Mouse (Mus musculus) gastrocnemius, postnatal 4 days (tissue): ENCODE measurements around the gene Gm6993. TPM values are rescaled to one million over a fixed set of nuclear protein-coding genes. Genes with fewer than 3 reads are reported as not detected.
A peak's percentile ranks its signal among the peaks of the same experiment; 100 is the strongest.

Experiments used
- DNase-seq, 2 experiments: peaks; one replicate each; pipeline ENCODE4 v3.0.0; 2021 to 2022; ENCODE audit warnings: low spot score in 2 of 2, mixed read lengths in 2 of 2
- long read RNA-seq, 2 experiments: library from polyadenylated mRNA; stranded (forward); transcript quantifications; one replicate each; pipeline ENCODE4 v2.0.0; 2021
- total RNA-seq, 2 experiments: library from RNA; stranded (reverse); gene quantifications; 2 replicates each; pipeline ENCODE4 v1.2.3; 2021

The Gm6993 gene
- not detected for total RNA-seq
- long read RNA-seq, experiment 1 = 0 reads
- long read RNA-seq, experiment 2 = 0 reads

DNA sequence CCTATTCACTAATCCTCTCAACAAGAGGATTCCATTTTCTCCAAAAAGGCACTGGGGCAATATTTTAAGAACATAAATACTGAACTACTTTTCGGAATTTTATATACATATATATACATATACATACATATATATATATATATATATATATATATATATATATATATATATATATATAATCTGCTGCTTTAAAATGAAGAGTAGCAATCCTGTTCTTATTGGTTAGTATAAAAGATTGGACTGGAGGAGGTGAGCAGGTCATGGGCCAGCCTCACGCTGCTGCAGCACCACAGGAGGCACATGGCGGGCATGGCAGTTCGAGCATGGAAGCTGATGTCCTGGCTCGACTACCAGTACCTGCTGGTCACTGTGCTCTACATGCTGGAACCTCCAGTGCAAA lies at the start of gene Gm6993:
Gene Gm6993 (plus strand): TSS at position 301 of the 400 bp plus-strand sequence.
- DNase-seq = no peak

- DNase-seq = peak; percentile 61 to 83
Measured at GRCm38 (mm10) chr12:31191329-31191954, 49.1 kb upstream of the Gm6993 start.

- no peak for DNase-seq
Measured at GRCm38 (mm10) chr12:31202509-31202908, 38.1 kb upstream of the Gm6993 start.

GRCm38 (mm10) chr12:31203746-31204455 lies 36.7 kb upstream of the Gm6993 start:
- peak in 1 of 2 experiments; percentile 31 for DNase-seq

- DNase-seq = no peak
Measured at GRCm38 (mm10) chr12:31204898-31205297, 35.7 kb upstream of the Gm6993 start.

- peak in 1 of 2 experiments; percentile 24 for DNase-seq
Measured at GRCm38 (mm10) chr12:31205983-31206633, 34.5 kb upstream of the Gm6993 start.

DNA sequence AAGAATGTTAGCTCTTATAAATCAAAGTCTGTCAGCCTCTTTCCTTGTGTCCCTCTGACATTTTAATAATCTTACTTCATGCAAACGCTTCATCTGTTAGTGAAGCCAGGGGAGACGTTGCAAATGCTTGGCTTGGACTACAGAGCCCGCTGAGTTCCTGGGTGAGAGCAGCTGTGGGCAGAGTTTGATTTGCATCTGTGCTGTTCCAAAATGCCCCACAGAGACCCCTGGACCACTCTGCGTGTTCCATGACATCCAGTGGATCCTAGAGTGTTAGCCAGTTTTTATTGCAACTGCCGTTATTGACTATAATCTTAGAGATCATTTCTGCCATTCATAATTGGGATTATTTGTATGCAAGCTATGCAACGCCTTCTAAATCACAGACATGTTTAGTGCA lies 31.8 kb upstream of the Gm6993 start:
- DNase-seq = no peak

DNA sequence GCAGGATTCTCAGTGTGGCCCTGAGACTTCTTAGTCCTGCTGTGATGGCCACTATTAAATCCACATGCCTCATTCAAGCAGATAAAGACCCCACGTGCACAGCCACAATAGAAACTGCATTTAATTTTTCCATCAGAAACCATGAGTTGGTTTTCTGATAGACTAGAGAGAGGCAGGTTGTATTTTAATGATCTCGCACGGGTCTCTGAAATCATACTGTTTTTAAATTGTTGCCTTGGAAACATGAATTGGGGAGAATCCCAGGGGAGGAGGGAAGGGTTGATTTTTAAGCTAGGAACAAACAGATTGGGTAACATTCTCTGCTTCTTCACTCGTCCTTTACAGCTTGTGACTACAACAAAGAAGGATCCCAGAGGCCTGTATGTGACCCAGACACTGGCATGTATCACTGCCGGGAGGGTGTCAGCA lies 31.2 kb upstream of the Gm6993 start:
- no peak for DNase-seq

GRCm38 (mm10) chr12:31213556-31213955 lies 27.0 kb upstream of the Gm6993 start:
- DNase-seq = peak in 1 of 2 experiments; percentile 24

- no peak for DNase-seq
Measured at GRCm38 (mm10) chr12:31215003-31215402, 25.6 kb upstream of the Gm6993 start.

DNA sequence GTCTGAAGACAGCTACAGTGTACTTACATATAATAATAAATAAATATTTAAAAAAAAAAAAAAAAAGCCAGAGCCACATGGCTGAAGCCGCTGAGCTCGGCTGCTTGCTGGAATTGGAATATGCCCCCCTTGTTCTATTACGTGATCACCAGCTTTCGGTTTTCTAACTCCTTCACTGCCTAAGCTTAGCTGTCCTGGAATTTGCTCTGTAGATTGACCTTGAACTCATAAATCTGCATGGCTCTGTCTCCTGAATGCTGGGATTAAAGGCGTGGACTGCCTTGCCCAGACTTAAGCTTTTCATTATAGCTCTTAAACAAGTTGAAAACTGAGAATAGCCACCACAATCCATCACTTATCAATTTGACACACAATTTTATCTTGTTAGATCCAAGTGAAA lies 23.3 kb upstream of the Gm6993 start:
- no peak for DNase-seq

GRCm38 (mm10) chr12:31218774-31219173 lies 21.8 kb upstream of the Gm6993 start:
- DNase-seq = no peak

- no peak for DNase-seq
Measured at GRCm38 (mm10) chr12:31221522-31221921, 19.0 kb upstream of the Gm6993 start.

- no peak for DNase-seq
Measured at GRCm38 (mm10) chr12:31222282-31222681, 18.3 kb upstream of the Gm6993 start.

- no peak for DNase-seq
Measured at GRCm38 (mm10) chr12:31222741-31223140, 17.8 kb upstream of the Gm6993 start.

DNA sequence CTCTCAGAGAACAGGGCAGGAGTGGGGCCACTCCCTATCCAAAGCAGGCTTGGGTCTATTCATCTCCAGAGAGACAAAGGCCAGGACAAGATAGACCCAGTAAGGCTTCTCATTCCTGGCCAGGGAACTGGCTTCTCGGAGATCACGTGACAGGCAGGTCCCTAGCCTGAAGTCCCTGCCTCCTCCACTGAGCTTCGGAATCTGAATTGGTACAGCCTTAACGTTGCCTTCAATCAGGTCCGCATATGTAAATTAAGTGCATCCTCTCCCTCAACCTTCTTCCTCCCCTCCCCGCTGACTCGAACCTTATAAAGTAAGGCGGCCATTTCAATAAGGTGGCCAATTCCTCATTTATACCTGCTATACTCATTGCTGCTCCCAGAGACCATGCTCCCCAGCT lies 15.1 kb upstream of the Gm6993 start:
- no peak for DNase-seq

- DNase-seq = no peak
Measured at GRCm38 (mm10) chr12:31227167-31227566, 13.4 kb upstream of the Gm6993 start.

DNA sequence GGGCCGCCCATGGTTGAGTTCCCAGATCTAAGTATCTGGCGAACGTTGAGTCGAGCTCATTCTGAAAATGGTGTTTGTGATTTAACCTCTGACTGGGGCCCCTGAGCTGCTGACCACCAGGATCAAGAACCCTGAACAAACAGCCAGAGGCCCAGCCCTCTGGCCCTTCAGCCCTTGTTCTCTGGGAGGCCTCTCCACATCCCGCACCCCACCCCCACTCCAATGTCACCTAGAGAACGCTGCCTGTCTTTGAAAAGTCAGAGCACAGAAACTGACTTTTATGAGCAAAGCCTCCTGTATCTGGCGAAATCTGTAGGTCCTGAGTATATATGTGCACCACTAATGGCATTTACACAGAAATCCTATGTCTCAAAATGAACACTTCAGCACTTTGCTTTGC lies 11.7 kb upstream of the Gm6993 start:
- DNase-seq = no peak

DNA sequence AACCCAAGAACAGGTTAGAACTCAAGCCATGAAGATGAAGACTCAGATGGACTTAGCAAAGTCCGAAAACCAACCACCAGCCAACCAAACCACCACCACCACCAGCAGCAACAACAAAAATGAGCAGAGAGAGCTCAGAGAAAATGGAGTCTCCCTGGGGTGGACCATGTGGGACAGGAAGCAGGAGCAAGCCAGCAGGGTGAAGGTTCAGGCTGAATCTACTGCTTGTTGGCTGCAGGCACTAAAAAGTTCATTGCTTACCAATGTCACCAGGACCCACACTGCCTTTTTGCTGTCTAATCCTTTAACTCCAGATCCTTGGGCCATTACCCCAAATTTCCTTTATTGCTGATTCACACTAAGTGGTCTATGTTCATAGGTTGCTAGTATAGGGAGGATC lies 7.9 kb upstream of the Gm6993 start:
- DNase-seq = no peak

- no peak for DNase-seq
Measured at GRCm38 (mm10) chr12:31235018-31235417, 5.6 kb upstream of the Gm6993 start.

GRCm38 (mm10) chr12:31236861-31237595 lies 3.5 kb upstream of the Gm6993 start:
- DNase-seq = no peak
